Mouse (Mus musculus): ENCODE data around the gene Krtap2-4. TPM values are rescaled to one million over a fixed set of nuclear protein-coding genes. Genes with fewer than 3 reads are reported as not detected.
"Not testable (repeated sequence)": the region's sequence is repeated elsewhere in the genome, so short reads cannot be mapped to it uniquely, and the experiment has no call there.

The Krtap2-4 gene
- polyA plus RNA-seq (2015; fragmentation: Nextera tagmentation; extraction: Ambion mirVana): not detected in 2 replicates

- Histone ChIP-seq H3K9me3 (no peaks in the 10 kb centered on the region), H3K27me3 (no peaks in the 10 kb centered on the region), H3K27ac (replicated peaks) (no peak within 1 kb of the TSS), H3K36me3 (no peaks in the 10 kb centered on the region), H3K4me2 (replicated peaks) (no peak within 1 kb of the TSS), H3K4me3 (no peak within 1 kb of the TSS), H3K9ac (replicated peaks) (no peak within 1 kb of the TSS), H3K4me1 (no peaks in the 10 kb centered on the region)
- 75% methylated on average over 3 of the region's 3 CpGs for WGBS
- ATAC-seq (replicated peaks): no peak
These were observed at the start of gene Krtap2-4 for GRCm38 (mm10) chr11:99614796-99615363. Krtap2-4 (minus strand) TSS chr11:99614846.

- H3K4me1 ChIP-seq: no peaks in the 10 kb centered on the region
- 87% methylated on average over 10 of the region's 10 CpGs for WGBS
- H3K27me3 ChIP-seq: no peaks in the 10 kb centered on the region
These were observed 48.2 kb upstream of the Krtap2-4 start for GRCm38 (mm10) chr11:99662802-99663201.

GRCm38 (mm10) chr11:99659256-99659655 lies 44.6 kb upstream of the Krtap2-4 start:
- Histone ChIP-seq H3K4me1 (no peaks in the 10 kb centered on the region), H3K36me3 (no peaks in the 10 kb centered on the region), H3K4me3 (no peak overlapping the region), H3K9ac (replicated peaks) (no peak overlapping the region), H3K27me3 (no peaks in the 10 kb centered on the region), H3K27ac (replicated peaks) (no peak overlapping the region), H3K4me2 (replicated peaks) (no peak overlapping the region), H3K9me3 (no peaks in the 10 kb centered on the region)
- WGBS: 92% methylated on average over 4 of the region's 4 CpGs
- ATAC-seq (replicated peaks): no peak

More at GRCm38 (mm10) chr11:99662802-99663201, 48.2 kb upstream of the Krtap2-4 start:
- Histone ChIP-seq H3K36me3 (no peaks in the 10 kb centered on the region), H3K4me3 (no peak overlapping the region), H3K27ac (replicated peaks) (no peak overlapping the region), H3K9ac (replicated peaks) (no peak overlapping the region), H3K9me3 (no peaks in the 10 kb centered on the region), H3K4me2 (replicated peaks) (no peak overlapping the region)
- ATAC-seq (replicated peaks): no peak

DNA sequence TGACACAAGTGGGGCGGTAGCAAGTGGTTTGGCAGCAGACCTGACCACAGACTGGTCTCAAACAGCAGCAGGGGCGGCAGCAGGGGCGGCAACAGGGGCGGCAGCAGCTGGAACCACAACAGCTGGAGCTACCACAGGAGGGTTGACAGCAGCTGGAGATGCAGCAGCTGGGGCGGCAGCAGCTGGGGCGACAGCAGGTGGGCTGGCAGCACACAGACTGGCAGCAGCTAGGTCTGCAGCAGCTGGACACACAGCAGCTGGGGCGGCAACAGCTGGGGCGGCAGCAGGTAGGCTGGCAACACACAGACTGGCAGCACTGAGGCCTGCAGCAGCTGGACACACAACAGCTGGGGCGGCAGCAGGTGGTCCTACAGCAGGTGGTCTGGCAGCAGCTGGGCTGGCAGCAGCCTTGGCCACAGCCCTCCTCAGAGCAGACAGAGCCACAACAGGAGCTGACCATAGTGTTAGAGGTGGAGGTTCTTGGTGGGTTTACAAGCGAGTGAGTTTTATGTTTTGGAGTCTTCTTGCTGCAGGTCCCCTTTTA lies 43.9 kb upstream of the Krtap2-4 start, which contains the start of gene Gm11563:
Gene Gm11563, minus strand, starts transcription at position 494 of the 544 bp plus-strand sequence.
- not testable (repeated sequence) for H3K9me3 ChIP-seq; H3K4me1 ChIP-seq; H3K4me3 ChIP-seq; H3K27me3 ChIP-seq; H3K4me2 ChIP-seq (replicated peaks); H3K36me3 ChIP-seq; ATAC-seq (replicated peaks); H3K9ac ChIP-seq (replicated peaks); H3K27ac ChIP-seq (replicated peaks)
- 67% methylated on average over 10 of the region's 10 CpGs for WGBS

DNA sequence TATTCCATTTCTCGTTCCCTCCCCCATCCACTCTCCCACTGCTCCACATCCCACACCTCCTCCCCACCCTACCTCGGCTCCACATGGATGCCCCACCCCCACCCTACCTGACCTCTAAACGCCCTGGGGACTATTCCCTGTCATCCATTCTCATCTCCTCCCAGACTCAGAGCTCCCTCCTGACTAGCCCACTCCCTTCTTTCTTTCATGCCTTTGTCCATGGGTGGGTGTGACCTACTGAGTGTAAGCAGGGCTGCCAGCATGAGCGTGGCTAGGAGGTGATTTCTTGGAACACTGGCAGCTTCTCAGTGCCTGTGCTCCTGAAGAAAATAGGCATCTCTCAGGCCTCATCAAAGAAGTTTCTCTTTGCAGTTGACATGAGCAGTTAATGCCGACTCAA lies 42.4 kb upstream of the Krtap2-4 start:
- Histone ChIP-seq H3K36me3 (no peaks in the 10 kb centered on the region), H3K4me3 (no peak overlapping the region), H3K27ac (replicated peaks) (no peak overlapping the region), H3K4me1 (no peaks in the 10 kb centered on the region), H3K9me3 (no peaks in the 10 kb centered on the region), H3K9ac (replicated peaks) (no peak overlapping the region), H3K4me2 (replicated peaks) (no peak overlapping the region), H3K27me3 (no peaks in the 10 kb centered on the region)
- no peak for ATAC-seq (replicated peaks)
- WGBS: 49% methylated on average over 5 of the region's 5 CpGs

DNA sequence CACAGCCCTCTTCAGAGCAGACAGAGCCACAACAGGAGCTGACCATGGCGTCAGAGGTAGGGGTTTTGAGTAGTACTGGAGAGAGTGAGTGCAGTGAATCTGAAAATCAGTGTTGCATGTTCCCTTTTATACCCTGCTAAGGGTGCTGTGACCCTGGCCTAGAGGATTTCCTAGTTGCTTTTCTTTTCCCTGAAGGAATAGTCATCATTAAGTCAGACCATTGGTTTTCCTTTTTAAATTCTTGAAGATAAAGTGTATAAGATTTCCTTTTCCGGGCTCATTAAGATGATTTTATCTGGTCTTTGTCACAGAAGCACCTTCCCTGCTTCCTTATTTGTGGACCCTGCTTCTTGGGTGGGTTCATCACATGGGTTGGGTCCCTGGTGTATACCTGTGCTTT lies 35.5 kb upstream of the Krtap2-4 start, which contains the start of gene Gm11555:
Gene Gm11555, minus strand, starts transcription at position 101 of the 400 bp plus-strand sequence.
- Histone ChIP-seq H3K4me2 (replicated peaks) (no peak within 1 kb of the TSS), H3K4me1 (no peaks in the 10 kb centered on the region), H3K4me3 (no peak within 1 kb of the TSS), H3K27me3 (no peaks in the 10 kb centered on the region), H3K9me3 (no peaks in the 10 kb centered on the region), H3K27ac (replicated peaks) (no peak within 1 kb of the TSS), H3K36me3 (no peaks in the 10 kb centered on the region), H3K9ac (replicated peaks) (no peak within 1 kb of the TSS)
- WGBS: 87% methylated on average over 2 of the region's 2 CpGs
- ATAC-seq (replicated peaks): no peak

- H3K36me3 ChIP-seq: no peaks in the 10 kb centered on the region
- H3K4me1 ChIP-seq: no peaks in the 10 kb centered on the region
- H3K9me3 ChIP-seq: no peaks in the 10 kb centered on the region
- no peak for ATAC-seq (replicated peaks)
- H3K4me3 ChIP-seq: no peak overlapping the region
- no peaks in the 10 kb centered on the region for H3K27me3 ChIP-seq
- 84% methylated on average over 15 of the region's 15 CpGs for WGBS
- no peak overlapping the region for H3K27ac ChIP-seq (replicated peaks)
- H3K9ac ChIP-seq (replicated peaks): no peak overlapping the region
- no peak overlapping the region for H3K4me2 ChIP-seq (replicated peaks)
These were observed 31.8 kb upstream of the Krtap2-4 start for GRCm38 (mm10) chr11:99646444-99646843.

DNA sequence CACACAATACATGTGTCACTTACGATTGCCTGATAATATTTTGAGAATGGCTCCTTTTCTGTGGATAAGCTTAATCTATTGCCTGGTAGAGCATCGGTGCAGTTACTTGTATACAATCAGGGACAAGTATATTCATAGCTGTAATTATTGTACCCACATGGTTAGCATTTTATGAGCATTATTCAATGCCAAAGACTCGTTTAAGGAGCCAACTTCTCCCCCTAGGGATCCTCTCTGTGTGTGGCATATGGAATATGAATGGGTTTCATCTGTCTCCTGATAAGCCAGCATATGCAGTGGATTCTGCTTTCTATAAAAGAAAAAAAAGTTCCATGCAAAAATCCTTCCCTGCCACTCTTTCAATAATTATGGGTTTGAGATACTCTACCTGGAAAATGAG lies 29.7 kb upstream of the Krtap2-4 start:
- Histone ChIP-seq H3K36me3 (no peaks in the 10 kb centered on the region), H3K9me3 (no peaks in the 10 kb centered on the region), H3K4me1 (no peaks in the 10 kb centered on the region), H3K9ac (replicated peaks) (no peak overlapping the region), H3K4me2 (replicated peaks) (no peak overlapping the region), H3K27ac (replicated peaks) (no peak overlapping the region), H3K4me3 (no peak overlapping the region), H3K27me3 (no peaks in the 10 kb centered on the region)
- WGBS: 44% methylated on average over 3 of the region's 3 CpGs
- no peak for ATAC-seq (replicated peaks)

DNA sequence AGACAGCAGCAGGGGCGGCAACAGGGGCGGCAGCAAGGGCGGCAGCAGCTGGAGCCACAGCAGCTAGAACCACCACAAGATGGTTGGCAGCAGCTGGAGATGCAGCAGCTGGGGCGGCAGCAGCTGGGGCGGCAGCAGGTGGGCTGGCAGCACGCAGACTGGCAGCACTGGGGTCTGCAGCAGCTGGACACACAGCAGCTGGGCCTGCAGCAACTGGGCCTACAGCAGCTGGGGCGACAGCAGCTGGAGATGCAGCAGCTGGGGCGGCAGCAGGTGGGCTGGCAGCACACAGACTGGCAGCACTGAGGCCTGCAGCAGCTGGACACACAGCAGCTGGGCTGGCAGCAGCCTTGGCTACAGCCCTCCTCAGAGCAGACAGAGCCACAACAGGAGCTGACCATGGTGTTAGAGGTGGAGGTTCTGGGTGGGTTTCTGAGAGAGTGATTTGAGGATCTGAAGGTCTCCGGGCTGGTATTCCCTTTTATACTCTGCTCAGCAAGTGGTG lies 29.0 kb upstream of the Krtap2-4 start, which contains the start of gene Krtap4-7:
Gene Krtap4-7, minus strand, starts transcription at position 455 of the 505 bp plus-strand sequence.
- H3K4me3 ChIP-seq; H3K4me1 ChIP-seq; H3K27ac ChIP-seq (replicated peaks); H3K27me3 ChIP-seq; H3K9ac ChIP-seq (replicated peaks); H3K36me3 ChIP-seq; H3K9me3 ChIP-seq; H3K4me2 ChIP-seq (replicated peaks); ATAC-seq (replicated peaks): not testable (repeated sequence)
- 85% methylated on average over 9 of the region's 9 CpGs for WGBS

DNA sequence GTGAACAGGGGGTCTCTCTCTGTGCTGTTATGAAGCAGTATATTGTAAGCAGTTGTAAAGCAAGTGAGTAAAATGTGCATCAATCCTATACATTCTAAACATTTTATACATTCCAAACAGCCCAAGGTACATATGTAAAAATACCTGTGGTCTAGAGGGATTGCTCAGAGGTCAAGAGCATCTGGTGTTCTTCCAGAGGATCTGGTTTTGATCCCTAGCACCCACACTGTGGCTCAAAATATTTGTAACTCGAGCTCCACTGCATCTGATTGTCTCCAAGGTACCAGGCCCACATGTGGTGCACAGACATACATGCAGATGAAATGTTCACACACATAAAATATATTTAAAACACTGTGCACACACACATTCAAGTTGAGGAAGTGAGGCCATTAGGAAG lies 26.3 kb upstream of the Krtap2-4 start:
- no peaks in the 10 kb centered on the region for H3K36me3 ChIP-seq
- WGBS: 42% methylated on average over 1 of the region's 1 CpGs
- H3K27me3 ChIP-seq: no peaks in the 10 kb centered on the region
- no peaks in the 10 kb centered on the region for H3K4me1 ChIP-seq
- H3K9me3 ChIP-seq: no peaks in the 10 kb centered on the region
- H3K27ac ChIP-seq (replicated peaks): no peak overlapping the region
- no peak overlapping the region for H3K9ac ChIP-seq (replicated peaks)
- ATAC-seq (replicated peaks): no peak
- no peak overlapping the region for H3K4me2 ChIP-seq (replicated peaks)
- H3K4me3 ChIP-seq: no peak overlapping the region

- H3K9ac ChIP-seq (replicated peaks): no peak overlapping the region
- H3K4me1 ChIP-seq: no peaks in the 10 kb centered on the region
- WGBS: 52% methylated on average over 1 of the region's 1 CpGs
- no peak for ATAC-seq (replicated peaks)
- no peak overlapping the region for H3K4me3 ChIP-seq
- H3K9me3 ChIP-seq: no peaks in the 10 kb centered on the region
- no peak overlapping the region for H3K27ac ChIP-seq (replicated peaks)
- H3K36me3 ChIP-seq: no peaks in the 10 kb centered on the region
- no peak overlapping the region for H3K4me2 ChIP-seq (replicated peaks)
- H3K27me3 ChIP-seq: no peaks in the 10 kb centered on the region
These were observed 22.4 kb upstream of the Krtap2-4 start for GRCm38 (mm10) chr11:99637086-99637485.

- no peak within 1 kb of the TSS for H3K9ac ChIP-seq (replicated peaks)
- no peaks in the 10 kb centered on the region for H3K36me3 ChIP-seq
- H3K4me3 ChIP-seq: no peak within 1 kb of the TSS
- H3K4me2 ChIP-seq (replicated peaks): no peak within 1 kb of the TSS
- ATAC-seq (replicated peaks): no peak
- no peaks in the 10 kb centered on the region for H3K27me3 ChIP-seq
- H3K27ac ChIP-seq (replicated peaks): no peak within 1 kb of the TSS
- H3K9me3 ChIP-seq: no peaks in the 10 kb centered on the region
- no peaks in the 10 kb centered on the region for H3K4me1 ChIP-seq
- WGBS: 36% methylated on average over 8 of the region's 8 CpGs
These were observed 20.0 kb upstream of the Krtap2-4 start, which contains the start of gene Krtap4-2 for GRCm38 (mm10) chr11:99634653-99635134. Krtap4-2 (minus strand) TSS chr11:99635084.
